Mouse (Mus musculus) frontal cortex, postnatal 14 days (tissue): ENCODE results near the gene Hnrnpd.

Source experiments
- DNase-seq, 2 experiments: peaks; one replicate each; pipeline ENCODE4 v3.0.0; 2022; ENCODE audit warnings: low spot score in 2 of 2

Hnrnpd gene

GRCm38 (mm10) chr5:99959236-99959936 lies 19.4 kb downstream of the Hnrnpd start:
- no peak for DNase-seq

GRCm38 (mm10) chr5:99958666-99959065 lies 20.1 kb downstream of the Hnrnpd start:
- DNase-seq = no peak

DNA sequence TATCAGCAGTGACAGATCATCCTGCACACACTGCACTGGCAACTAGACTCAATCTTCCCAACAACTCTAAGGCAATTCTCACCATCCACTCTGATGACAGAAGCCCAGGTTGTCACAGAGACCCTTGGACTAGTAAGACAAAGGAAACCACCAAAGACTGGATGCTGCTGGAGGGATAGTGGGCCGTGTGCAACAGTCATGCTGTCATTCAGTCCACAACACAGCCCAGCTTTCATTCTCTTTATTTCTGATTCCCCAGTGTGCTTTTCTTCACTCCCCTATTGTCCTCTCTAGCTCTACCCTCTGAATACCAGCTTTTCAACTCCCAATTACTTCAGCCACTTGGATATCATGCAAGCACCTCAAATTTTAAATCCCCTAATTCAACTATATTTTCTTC lies 24.9 kb downstream of the Hnrnpd start:
- DNase-seq = no peak

GRCm38 (mm10) chr5:99952513-99952912 lies 26.2 kb downstream of the Hnrnpd start:
- DNase-seq = no peak

- no peak for DNase-seq
Observed at GRCm38 (mm10) chr5:99941776-99942502, 36.8 kb downstream of the Hnrnpd start.

GRCm38 (mm10) chr5:99941273-99941672 lies 37.5 kb downstream of the Hnrnpd start:
- no peak for DNase-seq

DNA sequence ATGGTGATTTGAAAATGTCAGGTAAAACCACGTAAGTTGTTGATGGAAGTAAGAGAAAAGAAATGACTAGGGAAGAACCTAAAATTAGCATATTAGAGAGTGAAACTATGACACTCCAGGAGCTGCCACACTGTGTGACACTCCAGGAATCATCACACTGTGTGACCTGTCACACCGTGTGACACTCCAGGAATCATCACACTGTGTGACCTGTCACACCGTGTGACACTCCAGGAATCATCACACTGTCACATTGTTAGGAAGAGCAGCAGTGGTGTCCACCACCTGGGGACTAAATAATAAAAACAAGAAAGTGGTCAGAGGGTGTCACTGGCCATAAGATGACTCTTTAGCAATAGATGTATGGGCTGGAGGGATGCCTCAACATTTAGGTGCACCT lies 39.3 kb downstream of the Hnrnpd start:
- no peak for DNase-seq

DNA sequence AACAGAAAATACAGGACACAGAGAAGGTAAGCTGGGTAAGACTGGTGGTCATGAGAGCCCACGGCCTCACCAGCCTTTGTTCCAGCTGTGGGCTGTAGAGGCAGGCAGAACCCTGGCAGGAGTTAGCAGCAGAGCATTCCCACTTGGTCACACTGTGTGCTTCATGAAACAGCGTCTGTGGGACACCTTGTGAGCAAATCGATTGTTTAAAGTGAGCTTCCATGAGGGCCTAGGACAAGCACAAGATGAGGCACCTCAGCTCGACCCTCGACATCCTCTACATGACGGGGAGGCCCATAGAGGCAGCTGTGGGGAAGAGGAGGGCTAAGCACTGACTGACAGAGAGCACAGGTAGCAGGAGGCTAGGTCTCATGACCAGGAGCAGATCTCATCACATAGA lies 46.8 kb downstream of the Hnrnpd start:
- DNase-seq = no peak

GRCm38 (mm10) chr5:99927951-99928350 lies 50.8 kb downstream of the Hnrnpd start:
- DNase-seq = no peak

DNA sequence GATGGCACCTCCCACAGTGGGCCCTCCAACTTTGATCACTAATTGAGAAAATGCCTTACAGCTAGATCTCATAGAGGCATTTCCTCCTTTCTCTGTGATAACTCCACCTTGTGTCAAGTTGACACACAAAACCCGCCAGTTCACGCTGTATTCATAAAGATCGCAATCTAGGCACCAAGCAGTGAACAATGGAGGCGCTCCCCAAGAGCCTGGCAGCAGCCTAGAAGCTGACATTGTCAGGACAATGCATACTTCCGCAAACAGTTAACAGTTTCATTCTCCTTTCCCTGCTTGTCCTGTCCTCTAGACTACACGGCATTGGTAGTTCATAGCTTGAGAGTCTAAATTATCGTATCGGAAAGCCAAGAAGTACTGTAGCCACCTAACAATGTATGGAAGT lies 56.7 kb downstream of the Hnrnpd start:
- DNase-seq = no peak

DNA sequence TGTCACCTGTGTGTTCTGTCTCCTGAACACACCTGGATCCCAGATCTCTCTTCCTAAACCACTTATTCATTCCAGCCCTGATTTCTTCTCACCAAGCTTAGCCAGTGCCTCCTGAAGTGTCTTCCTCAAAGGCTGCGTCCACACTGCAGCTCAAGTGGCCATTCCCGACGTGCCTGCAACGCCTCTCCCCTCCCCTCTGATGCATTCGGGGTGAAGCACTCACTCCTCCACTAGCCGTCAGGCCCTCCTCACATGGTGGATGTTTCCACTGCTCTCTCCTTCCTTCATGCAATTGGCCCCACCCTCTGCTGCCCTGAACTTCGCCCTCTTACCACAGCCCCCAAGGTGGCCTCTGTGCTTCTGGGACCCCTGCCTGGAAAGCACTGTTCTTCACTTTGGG lies 63.2 kb downstream of the Hnrnpd start:
- DNase-seq = no peak

- peak; percentile 88 to 89 for DNase-seq
Observed at GRCm38 (mm10) chr5:99906181-99906956, 72.4 kb downstream of the Hnrnpd start, which contains the start of gene Vamp9. Gene Vamp9, plus strand, starts transcription at chr5:99906254.
